Mouse (Mus musculus) midbrain, embryonic 13.5 days (tissue): ENCODE results near the gene Tmem139. TPM values are rescaled to one million over a fixed set of nuclear protein-coding genes. Genes with fewer than 3 reads are reported as not detected.
A peak's percentile ranks its signal among the peaks of the same experiment; 100 is the strongest.

Experiments
- ATAC-seq: fragments of 200-750 bp; cut with Nextera tagmentation; 2 replicates; pipeline ENCODE4 v1.8.0; 2017; ENCODE audit warnings: mild to moderate bottlenecking, moderate TSS enrichment, moderate library complexity
- H3K27ac ChIP-seq: fragments of 300-500 bp; sonication (generic); 2 replicates; pipeline ENCODE4 v1.5.1; 2015; ENCODE audit warnings: inconsistent platforms, mild to moderate bottlenecking, moderate library complexity
- H3K27me3 ChIP-seq: fragments of 300-500 bp; sonication (generic); 2 replicates; pipeline ENCODE4 v1.6.1; 2015; ENCODE audit warnings: mild to moderate bottlenecking, inconsistent platforms
- H3K36me3 ChIP-seq: fragments of 300-500 bp; sonication (generic); 2 replicates; pipeline ENCODE4 v1.6.1; 2015; ENCODE audit warnings: mild to moderate bottlenecking, inconsistent platforms
- H3K4me1 ChIP-seq: fragments of 300-500 bp; sonication (generic); replicated peaks from 2 replicates; pipeline ENCODE4 v1.6.1; 2015; ENCODE audit warnings: inconsistent platforms
- H3K4me2 ChIP-seq: fragments of 300-500 bp; sonication (generic); replicated peaks from 2 replicates; pipeline ENCODE4 v1.6.1; 2015; ENCODE audit warnings: moderate library complexity, mild to moderate bottlenecking, inconsistent platforms
- H3K4me3 ChIP-seq: fragments of 300-500 bp; sonication (generic); replicated peaks from 2 replicates; pipeline ENCODE4 v1.5.1; 2015; ENCODE audit warnings: mild to moderate bottlenecking, inconsistent platforms
- H3K9ac ChIP-seq: fragments of 300-500 bp; sonication (generic); replicated peaks from 2 replicates; pipeline ENCODE4 v1.6.1; 2015; ENCODE audit warnings: mild to moderate bottlenecking, inconsistent platforms
- H3K9me3 ChIP-seq: fragments of 300-500 bp; sonication (generic); 2 replicates; pipeline ENCODE4 v1.6.1; 2016; ENCODE audit warnings: mild to moderate bottlenecking, inconsistent platforms
- WGBS: fragments of 180-500 bp; shearing (Covaris S2); methylation state at CpG from one replicate; pipeline ENCODE4 v1.1.7; 2015; 5-methylcytosine and 5-hydroxymethylcytosine counted together
- polyA plus RNA-seq: library from polyadenylated mRNA; unstranded; fragments of >200 nt; fragmentation: Nextera tagmentation; extraction: Ambion mirVana; gene quantifications from 2 replicates; pipeline ENCODE4 v1.2.1, GENCODE M21; 2015

Tmem139 gene
- polyA plus RNA-seq, 1 experiment from 2014 or later: not detected

GRCm38 (mm10) chr6:42247981-42248380, 13.8 kb upstream of the Tmem139 start:
- 0 out of 2 replicates have a peak, but pooled peaks cover 8% of the 10 kb centered on the region for H3K4me1 ChIP-seq
- peaks cover 13% of the 10 kb centered on the region for H3K27me3 ChIP-seq
- H3K27ac ChIP-seq: no peak overlapping the region
- WGBS: 64% methylated on average over 1 of the region's 1 CpGs
- no peak overlapping the region for H3K9ac ChIP-seq
- no peak for ATAC-seq
- 0 out of 2 replicates have a peak overlapping the region, but pooled peaks have one; percentile 28 for H3K4me2 ChIP-seq
- no peak overlapping the region for H3K4me3 ChIP-seq
- no peaks in the 10 kb centered on the region for H3K36me3 ChIP-seq
- H3K9me3 ChIP-seq: no peaks in the 10 kb centered on the region

GRCm38 (mm10) chr6:42251791-42252190, 10.0 kb upstream of the Tmem139 start:
- H3K27ac ChIP-seq: no peak overlapping the region
- no peak for ATAC-seq
- no peak overlapping the region for H3K4me2 ChIP-seq
- peaks cover 3% of the 10 kb centered on the region for H3K27me3 ChIP-seq
- no peaks in the 10 kb centered on the region for H3K36me3 ChIP-seq
- 87% methylated on average over 4 of the region's 4 CpGs for WGBS
- no peaks in the 10 kb centered on the region for H3K4me1 ChIP-seq
- H3K9ac ChIP-seq: no peak overlapping the region
- no peaks in the 10 kb centered on the region for H3K9me3 ChIP-seq
- no peak overlapping the region for H3K4me3 ChIP-seq

- no peak overlapping the region for H3K4me2 ChIP-seq
- 85% methylated on average over 2 of the region's 2 CpGs for WGBS
These were observed 8.7 kb upstream of the Tmem139 start for GRCm38 (mm10) chr6:42253103-42253502.

GRCm38 (mm10) chr6:42257303-42257863, 4.4 kb upstream of the Tmem139 start:
- Histone ChIP-seq H3K9me3 (no peaks in the 10 kb centered on the region), H3K36me3 (no peaks in the 10 kb centered on the region), H3K4me2 (no peak overlapping the region), H3K4me1 (no peaks in the 10 kb centered on the region), H3K27me3 (no peaks in the 10 kb centered on the region; the same call in 1 of the 2 replicates), H3K9ac (no peak overlapping the region), H3K4me3 (no peak overlapping the region), H3K27ac (no peak overlapping the region)
- peak; percentile 65 for ATAC-seq
- WGBS: 23% methylated on average over 11 of the region's 11 CpGs

More at GRCm38 (mm10) chr6:42253103-42253502, 8.7 kb upstream of the Tmem139 start:
- ATAC-seq: no peak
- Histone ChIP-seq H3K27me3 (no peaks in the 10 kb centered on the region), H3K9ac (no peak overlapping the region), H3K4me3 (no peak overlapping the region), H3K4me1 (no peaks in the 10 kb centered on the region), H3K9me3 (no peaks in the 10 kb centered on the region), H3K27ac (no peak overlapping the region), H3K36me3 (no peaks in the 10 kb centered on the region)

- WGBS: 81% methylated on average over 6 of the region's 6 CpGs
- no peak overlapping the region for H3K9ac ChIP-seq
- ATAC-seq: no peak
These were observed 1.3 kb upstream of the Tmem139 start for GRCm38 (mm10) chr6:42260430-42260829.

GRCm38 (mm10) chr6:42264626-42265312, 3.0 kb downstream of the Tmem139 start, which contains the start of gene Casp2:
Casp2 (plus strand) TSS chr6:42264985.
- peaks cover 25% of the 10 kb centered on the region for H3K36me3 ChIP-seq
- H3K4me2 ChIP-seq: peak within 1 kb of the TSS; percentile 82
- H3K27me3 ChIP-seq: no peaks in the 10 kb centered on the region; the same call in 1 of the 2 replicates
- peak within 1 kb of the TSS; percentile 93 for H3K9ac ChIP-seq
- peaks cover 14% of the 10 kb centered on the region for H3K4me1 ChIP-seq
- ATAC-seq: peak; percentile 99
- no peaks in the 10 kb centered on the region for H3K9me3 ChIP-seq
- H3K4me3 ChIP-seq: peak within 1 kb of the TSS; percentile 86
- H3K27ac ChIP-seq: peak within 1 kb of the TSS; percentile 91
- WGBS: under 1% methylated on average over 51 of the region's 51 CpGs

More at GRCm38 (mm10) chr6:42260430-42260829, 1.3 kb upstream of the Tmem139 start:
- H3K27me3 ChIP-seq: no peaks in the 10 kb centered on the region; the same call in 1 of the 2 replicates
- no peaks in the 10 kb centered on the region for H3K9me3 ChIP-seq
- no peaks in the 10 kb centered on the region for H3K4me1 ChIP-seq
- H3K36me3 ChIP-seq: no peaks in the 10 kb centered on the region
- H3K27ac ChIP-seq: no peak overlapping the region
- no peak overlapping the region for H3K4me2 ChIP-seq
- H3K4me3 ChIP-seq: no peak overlapping the region

- Histone ChIP-seq H3K36me3 (peaks cover 33% of the 10 kb centered on the region), H3K27ac (peak overlapping the region; percentile 91), H3K4me1 (peaks cover 18% of the 10 kb centered on the region), H3K27me3 (no peaks in the 10 kb centered on the region; the same call in 1 of the 2 replicates), H3K9ac (peak overlapping the region; percentile 93), H3K4me3 (peak overlapping the region; percentile 86), H3K4me2 (peak overlapping the region; percentile 82), H3K9me3 (no peaks in the 10 kb centered on the region)
- no peak for ATAC-seq
- under 1% methylated on average over 21 of the region's 21 CpGs for WGBS
These were observed 3.9 kb downstream of the Tmem139 start for GRCm38 (mm10) chr6:42265391-42266330.

- no peaks in the 10 kb centered on the region for H3K27me3 ChIP-seq
- H3K36me3 ChIP-seq: peaks cover 74% of the 10 kb centered on the region
- no peak overlapping the region for H3K9ac ChIP-seq
- no peak for ATAC-seq
- H3K27ac ChIP-seq: no peak overlapping the region
- H3K4me1 ChIP-seq: peaks cover 18% of the 10 kb centered on the region
- H3K4me3 ChIP-seq: no peak overlapping the region
- no peaks in the 10 kb centered on the region for H3K9me3 ChIP-seq
- no peak overlapping the region for H3K4me2 ChIP-seq
These were observed 9.0 kb downstream of the Tmem139 start for GRCm38 (mm10) chr6:42270817-42271216.

GRCm38 (mm10) chr6:42276151-42276550, 14.4 kb downstream of the Tmem139 start:
- no peak for ATAC-seq
- H3K4me1 ChIP-seq: no peaks in the 10 kb centered on the region
- H3K27ac ChIP-seq: no peak overlapping the region
- 70% methylated on average over 2 of the region's 2 CpGs for WGBS
- H3K27me3 ChIP-seq: no peaks in the 10 kb centered on the region
- H3K9me3 ChIP-seq: no peaks in the 10 kb centered on the region
- H3K4me3 ChIP-seq: no peak overlapping the region
- peaks cover 87% of the 10 kb centered on the region for H3K36me3 ChIP-seq
- no peak overlapping the region for H3K9ac ChIP-seq
- H3K4me2 ChIP-seq: no peak overlapping the region

- 84% methylated on average over 5 of the region's 5 CpGs for WGBS
- no peaks in the 10 kb centered on the region for H3K27me3 ChIP-seq
- H3K4me2 ChIP-seq: no peak overlapping the region
- H3K27ac ChIP-seq: no peak overlapping the region
- no peaks in the 10 kb centered on the region for H3K4me1 ChIP-seq
- peaks cover 71% of the 10 kb centered on the region for H3K36me3 ChIP-seq
- ATAC-seq: 0 out of 2 replicates have a peak, but pooled peaks have one; percentile 21
- H3K9me3 ChIP-seq: no peaks in the 10 kb centered on the region
- no peak overlapping the region for H3K4me3 ChIP-seq
- no peak overlapping the region for H3K9ac ChIP-seq
These were observed 21.2 kb downstream of the Tmem139 start for GRCm38 (mm10) chr6:42282865-42283528.

GRCm38 (mm10) chr6:42286448-42286847, 24.7 kb downstream of the Tmem139 start, which contains the start of gene Clcn1:
Clcn1 (plus strand) TSS chr6:42286685.
- Histone ChIP-seq H3K27me3 (no peaks in the 10 kb centered on the region), H3K36me3 (peaks cover 56% of the 10 kb centered on the region), H3K4me3 (no peak within 1 kb of the TSS), H3K9me3 (no peaks in the 10 kb centered on the region), H3K4me1 (no peaks in the 10 kb centered on the region), H3K4me2 (no peak within 1 kb of the TSS), H3K27ac (no peak within 1 kb of the TSS), H3K9ac (no peak within 1 kb of the TSS)
- ATAC-seq: 0 out of 2 replicates have a peak, but pooled peaks have one; percentile 22
- WGBS: 83% methylated on average over 4 of the region's 5 CpGs
